Mouse (Mus musculus): ENCODE results near the gene Myl3.
A peak's percentile ranks its signal among the peaks of the same experiment; 100 is the strongest.

Myl3 gene

GRCm38 (mm10) chr9:110774403-110775268 is 33.0 kb downstream of the Myl3 start:
- no peak for DNase-seq

- DNase-seq, result no peak
Measured at GRCm38 (mm10) chr9:110775269-110776022, 33.8 kb downstream of the Myl3 start.

- no peak for DNase-seq
Measured at GRCm38 (mm10) chr9:110778100-110778499, 36.4 kb downstream of the Myl3 start.

- DNase-seq, result no peak
Measured at GRCm38 (mm10) chr9:110778559-110778958, 36.9 kb downstream of the Myl3 start.

- DNase-seq, result no peak
Measured at GRCm38 (mm10) chr9:110779242-110779913, 37.7 kb downstream of the Myl3 start.

GRCm38 (mm10) chr9:110781256-110781721 is 39.6 kb downstream of the Myl3 start:
- peak; percentile 91 for DNase-seq

- peak; percentile 78 for DNase-seq
Measured at GRCm38 (mm10) chr9:110781731-110782130, 40.1 kb downstream of the Myl3 start.

- DNase-seq, result no peak
Measured at GRCm38 (mm10) chr9:110783611-110784010, 42.0 kb downstream of the Myl3 start.

- DNase-seq, result no peak
Measured at GRCm38 (mm10) chr9:110788169-110788568, 46.5 kb downstream of the Myl3 start.

GRCm38 (mm10) chr9:110790462-110790861 is 48.8 kb downstream of the Myl3 start:
- DNase-seq, result no peak

GRCm38 (mm10) chr9:110797013-110797412 is 55.4 kb downstream of the Myl3 start:
- no peak for DNase-seq

- DNase-seq, result no peak
Measured at GRCm38 (mm10) chr9:110797866-110798265, 56.2 kb downstream of the Myl3 start, which contains the start of gene Prss42. Gene Prss42, plus strand, starts transcription at chr9:110798166.

- DNase-seq, result no peak
Measured at GRCm38 (mm10) chr9:110800834-110801479, 59.3 kb downstream of the Myl3 start.

- no peak for DNase-seq
Measured at GRCm38 (mm10) chr9:110803294-110803693, 61.6 kb downstream of the Myl3 start.

GRCm38 (mm10) chr9:110810051-110810450 is 68.4 kb downstream of the Myl3 start:
- no peak for DNase-seq

- no peak for DNase-seq
Measured at GRCm38 (mm10) chr9:110813789-110814188, 72.1 kb downstream of the Myl3 start, which contains the start of gene Prss44. Gene Prss44, plus strand, starts transcription at chr9:110813994.
